Mouse (Mus musculus) liver, adult 2 months (tissue): Measurements from ENCODE around the gene Tapbp. TPM values are rescaled to one million over a fixed set of nuclear protein-coding genes. Genes with fewer than 3 reads are reported as not detected.
"Not testable (repeated sequence)": the region's sequence is repeated elsewhere in the genome, so short reads cannot be mapped to it uniquely, and the experiment has no call there.

Experiments used
- DNase-seq: peaks from one replicate; pipeline ENCODE4 v3.0.0-alpha.2; 2011; ENCODE audit warnings: low read depth, low spot score; ENCODE audit errors: extremely low read depth
- H3K27ac ChIP-seq: fragments of 200-500 bp; replicated peaks from 2 replicates; pipeline ENCODE4 v1.5.1; 2012; ENCODE audit warnings: low read depth, mild to moderate bottlenecking, control low read depth, inconsistent platforms, low read length; ENCODE audit not compliant: insufficient read depth
- H3K27me3 ChIP-seq: fragments of 200-500 bp; 2 replicates; pipeline ENCODE4 v1.6.1; 2012; ENCODE audit warnings: mild to moderate bottlenecking, moderate library complexity, low read length, inconsistent platforms; ENCODE audit not compliant: control insufficient read depth, insufficient read depth
- H3K36me3 ChIP-seq: fragments of 200-500 bp; 2 replicates; pipeline ENCODE4 v1.6.1; 2012; ENCODE audit warnings: low read length, inconsistent platforms; ENCODE audit not compliant: control insufficient read depth, insufficient read depth
- H3K4me1 ChIP-seq: fragments of 200-500 bp; 2 replicates; pipeline ENCODE4 v1.6.1; 2011; ENCODE audit warnings: low read length; ENCODE audit not compliant: control insufficient read depth, insufficient read depth
- H3K4me3 ChIP-seq: fragments of 200-500 bp; 2 replicates; pipeline ENCODE4 v1.5.1; 2011; ENCODE audit warnings: low read depth, mild to moderate bottlenecking, control low read depth, low read length, moderate library complexity; ENCODE audit not compliant: insufficient read depth
- H3K79me2 ChIP-seq: fragments of 200-500 bp; 2 replicates; pipeline ENCODE4 v1.6.1; 2012; ENCODE audit warnings: inconsistent platforms, mild to moderate bottlenecking, low read length, moderate library complexity; ENCODE audit not compliant: control insufficient read depth, insufficient read depth
- H3K9ac ChIP-seq: fragments of 200-500 bp; 2 replicates; pipeline ENCODE4 v1.6.1; 2012; ENCODE audit warnings: low read depth, mild to moderate bottlenecking, control low read depth, inconsistent platforms, low read length
- CTCF ChIP-seq: fragments of 200-500 bp; IDR thresholded peaks from 2 replicates; pipeline ENCODE4 v1.5.1; 2011; ENCODE audit warnings: low read depth, low read length, control low read depth
- POLR2A ChIP-seq: fragments of 200-500 bp; IDR thresholded peaks from 2 replicates; pipeline ENCODE4 v1.6.1; 2011; ENCODE audit warnings: low read length, control low read depth; ENCODE audit not compliant: insufficient read depth; ENCODE audit errors: extremely low read depth
- WGBS: fragments of 180-500 bp; shearing (Covaris S2); methylation state at CpG from one replicate; pipeline ENCODE4 v1.1.7; 2018; 5-methylcytosine and 5-hydroxymethylcytosine counted together
- polyA plus RNA-seq: library from polyadenylated mRNA; depleted of rRNA; stranded (reverse); fragments of >200 nt; gene quantifications from 2 replicates; pipeline ENCODE4 v1.2.3, GENCODE M21; 2012
- total RNA-seq: library from RNA; depleted of rRNA; stranded (reverse); fragments of >200 nt; gene quantifications from 2 replicates; pipeline ENCODE4 v1.2.3, GENCODE M21; 2014

Tapbp gene
- total and polyA plus RNA-seq, 2 experiments = 47.2 to 105 TPM

DNA sequence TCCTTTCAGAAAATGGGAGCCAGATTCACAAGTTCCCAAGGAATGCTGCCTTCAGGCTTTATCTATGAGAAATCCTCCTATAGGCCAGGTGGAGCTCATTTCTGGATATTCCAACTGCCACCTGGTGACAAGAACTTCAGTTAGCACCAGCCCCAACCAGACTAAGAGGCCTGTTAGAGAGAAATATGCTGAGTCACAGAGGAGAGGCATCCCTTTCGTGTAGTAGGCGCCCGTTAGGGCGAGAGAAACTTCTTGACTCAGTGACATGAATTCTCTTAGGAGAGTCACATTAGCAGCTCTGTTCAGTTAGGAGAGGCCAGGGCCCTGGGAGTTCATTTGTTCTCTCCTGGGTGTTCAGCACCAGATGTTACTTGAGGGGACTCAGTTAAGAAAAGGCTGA, 16.1 kb upstream of the Tapbp start:
- no peak overlapping the region for H3K9ac ChIP-seq
- DNase-seq = no peak

GRCm38 (mm10) chr17:33900281-33900988, 15.3 kb upstream of the Tapbp start:
- 87% methylated on average over 7 of the region's 7 CpGs for WGBS
- no peak for DNase-seq

More for the DNA sequence above, 16.1 kb upstream of the Tapbp start:
- no peaks in the 10 kb centered on the region for H3K36me3 ChIP-seq
- H3K4me3 ChIP-seq = no peak overlapping the region
- no peaks in the 10 kb centered on the region; the same call in 1 of the 2 replicates for H3K4me1 ChIP-seq
- TF ChIP-seq POLR2A = no peak
- no peak for TF ChIP-seq CTCF
- 92% methylated on average over 4 of the region's 4 CpGs for WGBS
- no peaks in the 10 kb centered on the region for H3K27me3 ChIP-seq
- H3K79me2 ChIP-seq = no peaks in the 10 kb centered on the region
- H3K27ac ChIP-seq = no peak overlapping the region

DNA sequence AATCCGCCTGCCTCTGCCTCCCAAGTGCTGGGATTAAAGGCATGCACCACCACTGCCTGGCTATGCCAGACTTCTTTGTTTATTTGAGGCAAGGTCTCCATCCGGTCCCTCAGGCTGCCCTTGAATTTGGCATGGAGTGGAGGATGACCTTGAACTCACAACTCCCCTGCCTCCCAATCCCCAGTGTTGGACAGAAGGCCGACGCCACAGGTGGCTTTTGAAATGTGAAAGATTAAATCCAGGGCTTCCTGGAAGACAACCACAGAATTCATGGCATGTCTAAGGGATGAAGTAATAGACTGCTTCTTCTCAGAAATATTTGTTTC, 14.7 kb upstream of the Tapbp start:
- no peak for TF ChIP-seq CTCF
- TF ChIP-seq POLR2A = no peak
- Histone ChIP-seq H3K79me2 (no peaks in the 10 kb centered on the region), H3K9ac (no peak overlapping the region), H3K27me3 (no peaks in the 10 kb centered on the region), H3K27ac (no peak overlapping the region), H3K4me3 (no peak overlapping the region), H3K4me1 (no peaks in the 10 kb centered on the region; the same call in 1 of the 2 replicates), H3K36me3 (no peaks in the 10 kb centered on the region)
- WGBS = 80% methylated on average over 4 of the region's 4 CpGs
- DNase-seq = no peak

More at GRCm38 (mm10) chr17:33900281-33900988, 15.3 kb upstream of the Tapbp start:
- H3K27me3 ChIP-seq = no peaks in the 10 kb centered on the region
- no peak overlapping the region for H3K4me3 ChIP-seq
- H3K4me1 ChIP-seq = no peaks in the 10 kb centered on the region; the same call in 1 of the 2 replicates
- no peaks in the 10 kb centered on the region for H3K79me2 ChIP-seq
- no peak for TF ChIP-seq CTCF
- no peak for TF ChIP-seq POLR2A
- no peak overlapping the region for H3K27ac ChIP-seq
- no peaks in the 10 kb centered on the region for H3K36me3 ChIP-seq
- H3K9ac ChIP-seq = no peak overlapping the region

- no peak overlapping the region for H3K9ac ChIP-seq
- TF ChIP-seq POLR2A (no peak), CTCF (no peak)
- H3K79me2 ChIP-seq = no peaks in the 10 kb centered on the region
- 77% methylated on average over 4 of the region's 4 CpGs for WGBS
- no peak overlapping the region for H3K4me3 ChIP-seq
- H3K36me3 ChIP-seq = no peaks in the 10 kb centered on the region
- no peaks in the 10 kb centered on the region for H3K27me3 ChIP-seq
- no peak for DNase-seq
- no peak overlapping the region for H3K27ac ChIP-seq
- H3K4me1 ChIP-seq = no peaks in the 10 kb centered on the region; the same call in 1 of the 2 replicates
These were observed 14.0 kb upstream of the Tapbp start for GRCm38 (mm10) chr17:33901653-33902052.

GRCm38 (mm10) chr17:33902079-33902478, 13.6 kb upstream of the Tapbp start:
- Histone ChIP-seq H3K79me2 (no peaks in the 10 kb centered on the region), H3K36me3 (no peaks in the 10 kb centered on the region), H3K27me3 (no peaks in the 10 kb centered on the region), H3K4me3 (no peak overlapping the region), H3K4me1 (no peaks in the 10 kb centered on the region; the same call in 1 of the 2 replicates), H3K27ac (no peak overlapping the region), H3K9ac (no peak overlapping the region)
- DNase-seq = no peak
- no peak for TF ChIP-seq POLR2A
- TF ChIP-seq CTCF = no peak
- WGBS = 67% methylated on average over 4 of the region's 4 CpGs

DNA sequence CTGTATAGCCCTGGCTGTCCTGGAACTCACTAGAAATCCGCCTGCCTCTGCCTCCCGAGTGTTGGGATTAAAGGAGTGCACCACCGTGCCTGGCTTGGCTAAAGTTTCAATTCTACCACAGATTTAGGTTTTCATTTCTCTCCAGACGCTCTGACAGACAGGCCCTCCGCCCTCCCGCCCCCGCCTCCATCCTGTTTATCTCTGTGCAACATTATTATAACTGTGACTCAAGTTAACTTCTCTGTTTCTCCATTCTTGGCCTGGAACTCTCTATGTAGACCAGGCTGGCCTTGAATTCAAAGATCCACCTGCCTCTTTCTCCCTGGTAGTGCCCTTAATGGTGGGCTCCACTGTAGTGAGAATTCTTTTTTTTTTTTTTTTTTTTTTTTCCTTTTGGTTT, 13.2 kb upstream of the Tapbp start:
- Histone ChIP-seq H3K27me3 (no peaks in the 10 kb centered on the region), H3K79me2 (no peaks in the 10 kb centered on the region), H3K4me1 (no peaks in the 10 kb centered on the region), H3K9ac (no peak overlapping the region), H3K27ac (no peak overlapping the region), H3K36me3 (no peaks in the 10 kb centered on the region), H3K4me3 (no peak overlapping the region)
- TF ChIP-seq CTCF (no peak), POLR2A (no peak)
- WGBS = 67% methylated on average over 7 of the region's 7 CpGs
- no peak for DNase-seq

DNA sequence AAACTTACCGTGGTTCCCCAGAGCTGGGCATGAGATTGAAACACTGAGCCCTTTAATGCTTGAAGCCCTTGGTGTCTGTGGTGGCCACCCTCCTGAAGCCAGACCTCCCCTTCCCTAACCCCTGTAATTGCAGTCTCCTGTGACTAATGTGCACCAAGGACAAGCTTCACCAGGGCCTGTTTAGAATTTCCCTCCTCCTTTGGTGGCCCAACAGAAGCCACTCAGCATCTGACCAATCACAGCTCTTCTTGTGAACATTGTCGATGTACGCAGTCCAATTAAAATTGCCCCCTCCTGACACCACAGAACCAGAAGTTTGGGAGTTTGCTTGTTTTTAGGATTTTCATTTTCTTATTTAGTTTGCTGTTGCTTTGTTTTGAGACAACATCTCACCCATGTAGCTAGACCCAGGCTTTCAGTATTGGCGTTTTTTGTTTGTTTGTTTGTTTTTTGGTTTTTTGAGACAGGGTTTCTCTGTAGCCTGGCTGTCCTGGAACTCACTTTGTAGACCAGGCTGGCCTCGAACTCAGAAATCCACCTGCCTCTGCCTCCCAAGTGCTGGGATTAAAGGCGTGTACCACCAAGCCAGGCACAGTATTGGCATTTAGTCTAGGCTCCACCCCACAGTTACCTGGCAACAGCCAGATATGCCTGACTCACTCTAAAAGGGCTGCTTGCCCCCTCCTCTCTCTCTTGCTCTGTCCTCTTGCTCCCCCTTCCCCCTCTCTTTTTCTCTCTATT, 11.6 kb upstream of the Tapbp start:
- DNase-seq, H3K27ac ChIP-seq, H3K36me3 ChIP-seq, H3K27me3 ChIP-seq, H3K4me1 ChIP-seq, H3K79me2 ChIP-seq, H3K9ac ChIP-seq, H3K4me3 ChIP-seq: not testable (repeated sequence)
- WGBS = 73% methylated on average over 6 of the region's 6 CpGs

GRCm38 (mm10) chr17:33904835-33905234, 10.9 kb upstream of the Tapbp start, which contains the start of gene Platr17:
Platr17 (plus strand) TSS chr17:33905135.
- not testable (repeated sequence) for H3K79me2 ChIP-seq, H3K27ac ChIP-seq, H3K27me3 ChIP-seq, H3K36me3 ChIP-seq, H3K4me3 ChIP-seq, H3K4me1 ChIP-seq, H3K9ac ChIP-seq, DNase-seq
- WGBS = 55% methylated on average over 2 of the region's 4 CpGs
